Mouse (Mus musculus) urinary bladder, postnatal 10 days (tissue): Measurements from ENCODE around the gene Aebp2.
"Not testable (repeated sequence)": the region's sequence is repeated elsewhere in the genome, so short reads cannot be mapped to it uniquely, and the experiment has no call there.

Source experiments
- DNase-seq: peaks from one replicate; pipeline ENCODE4 v3.0.0; 2022; ENCODE audit warnings: low spot score

Gene Aebp2

GRCm38 (mm10) chr6:140655451-140655850 is 33.0 kb downstream of the Aebp2 start:
- DNase-seq = no peak

DNA sequence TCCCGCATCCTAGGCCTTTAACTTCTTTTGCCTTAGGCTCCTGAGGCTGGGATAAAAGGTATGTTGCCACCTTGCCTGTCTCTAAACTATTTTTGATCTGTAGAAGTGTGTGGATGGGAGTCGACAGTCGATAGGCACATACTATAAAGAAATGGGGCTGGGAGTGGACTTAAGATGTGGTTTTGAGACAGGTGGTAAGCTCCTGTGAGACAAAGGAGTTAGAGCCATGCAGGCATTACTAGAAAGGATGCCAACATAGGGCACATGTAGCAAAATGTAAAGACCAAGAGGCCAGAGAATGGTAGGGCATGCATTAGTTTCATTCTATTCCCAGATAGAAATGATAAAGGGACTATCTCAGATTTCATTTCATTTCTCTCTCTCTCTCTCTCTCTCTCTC is 34.5 kb downstream of the Aebp2 start:
- DNase-seq = no peak

GRCm38 (mm10) chr6:140657920-140658522 is 35.6 kb downstream of the Aebp2 start:
- DNase-seq = no peak

DNA sequence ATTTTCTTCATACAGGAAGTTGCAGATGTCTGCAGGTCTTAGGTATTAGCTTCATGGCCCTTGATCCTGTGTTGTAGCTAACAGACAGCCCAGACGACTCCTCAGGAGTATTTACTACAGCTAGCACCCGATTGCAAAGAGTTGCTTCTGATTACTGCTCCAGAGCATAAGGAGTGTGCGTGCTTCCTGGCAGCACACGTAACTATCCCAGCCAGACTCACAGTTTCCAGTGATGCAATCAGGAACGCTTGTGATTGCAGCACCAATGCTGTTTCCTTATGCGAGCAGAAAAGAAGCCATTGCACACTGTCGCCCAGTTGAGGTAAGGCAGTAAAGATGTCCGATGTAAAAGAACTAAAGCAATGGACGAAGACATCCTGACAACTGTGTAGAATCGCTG is 38.6 kb downstream of the Aebp2 start:
- DNase-seq = no peak

- no peak for DNase-seq
Observed at GRCm38 (mm10) chr6:140661777-140662176, 39.3 kb downstream of the Aebp2 start.

DNA sequence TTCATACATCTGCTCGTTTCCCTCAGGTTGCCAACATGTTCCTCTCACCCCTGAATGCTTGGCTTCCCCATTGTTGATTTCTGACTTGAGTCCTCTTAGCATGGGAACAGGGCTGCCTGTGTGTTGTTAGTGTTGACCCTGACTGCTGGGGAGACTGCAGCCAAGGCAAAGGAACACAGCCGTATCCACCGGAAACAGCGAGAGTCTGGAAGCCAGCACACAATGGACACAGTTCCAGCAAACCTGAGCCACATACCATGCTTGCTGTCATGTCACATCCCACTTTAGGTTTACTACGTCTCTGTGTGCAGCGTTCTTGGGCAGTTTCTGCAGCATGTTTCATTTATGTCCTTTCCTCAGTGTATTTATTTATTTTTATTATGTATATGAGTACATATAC is 39.8 kb downstream of the Aebp2 start:
- no peak for DNase-seq

DNA sequence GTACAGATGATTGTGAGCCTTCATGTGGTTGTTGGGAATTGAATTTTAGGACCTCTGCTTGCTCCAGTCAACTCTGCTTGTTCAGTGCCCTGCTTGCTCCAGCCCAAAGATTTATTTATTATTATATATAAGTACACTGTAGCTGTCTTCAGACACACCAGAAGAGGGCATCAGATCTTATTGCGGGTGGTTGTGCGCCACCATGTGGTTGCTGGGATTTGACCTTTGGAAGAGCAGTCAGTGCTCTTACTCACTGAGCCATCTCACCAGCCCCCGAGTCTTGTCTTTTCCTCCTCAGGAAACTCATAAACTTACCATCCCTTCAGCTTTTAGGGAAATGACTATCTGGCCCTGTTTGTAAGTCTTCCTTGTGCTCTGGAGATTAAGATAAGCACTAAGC is 40.2 kb downstream of the Aebp2 start:
- DNase-seq = not testable (repeated sequence)

DNA sequence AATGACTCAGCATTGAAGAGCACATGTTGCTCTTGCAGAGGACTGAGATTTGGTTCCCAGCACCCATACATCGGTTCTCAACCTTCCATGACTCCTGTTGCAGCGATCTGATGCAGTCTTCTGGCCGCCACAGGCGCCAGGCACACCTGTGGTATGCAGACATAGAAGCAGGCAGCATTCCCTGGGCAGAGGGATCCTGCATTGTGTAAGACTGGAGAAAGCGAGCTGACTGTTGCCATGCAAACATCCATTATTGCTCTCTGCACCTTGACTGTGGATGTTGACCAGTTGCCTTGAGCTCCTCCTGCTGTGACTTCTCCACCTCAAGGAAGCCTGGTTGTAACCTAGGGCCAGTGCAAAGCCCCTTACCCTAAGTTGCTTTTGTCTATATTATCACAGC is 42.1 kb downstream of the Aebp2 start:
- DNase-seq = no peak

DNA sequence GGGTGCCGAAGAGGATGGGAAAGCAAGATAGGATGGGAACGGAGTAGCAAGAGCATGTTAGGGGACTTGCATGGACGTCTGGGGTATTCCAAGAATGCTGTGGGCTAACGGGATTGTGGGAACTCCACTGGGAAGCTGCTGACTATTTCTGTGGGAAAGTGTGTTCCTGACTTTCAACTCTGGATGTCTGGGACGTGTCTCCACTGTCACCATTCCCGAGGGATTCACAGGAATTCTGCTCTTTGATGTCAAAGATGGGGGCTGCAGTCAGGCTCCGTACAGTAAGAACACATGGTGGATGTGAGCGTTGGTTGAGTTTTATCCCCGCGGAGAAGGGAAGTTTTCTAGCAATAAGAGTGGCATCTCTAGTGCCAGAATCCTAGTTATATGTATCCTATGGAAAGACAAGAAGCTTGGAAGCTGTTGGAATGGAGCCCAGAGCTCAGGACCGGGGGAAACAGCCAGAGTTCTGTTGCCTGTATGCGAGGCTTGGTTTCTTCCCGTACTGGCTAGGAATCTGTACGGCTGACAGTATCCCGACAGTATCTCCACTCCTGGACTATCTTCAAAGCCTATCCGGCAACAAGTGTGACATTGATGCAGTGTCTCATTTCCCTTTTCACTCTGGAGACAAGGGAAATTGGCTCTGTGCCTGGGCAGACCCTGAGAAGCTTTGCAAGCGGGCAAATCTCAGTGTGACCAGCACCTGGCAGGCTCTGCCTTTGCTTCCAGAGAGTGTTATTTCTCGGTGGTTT is 44.2 kb downstream of the Aebp2 start:
- no peak for DNase-seq

DNA sequence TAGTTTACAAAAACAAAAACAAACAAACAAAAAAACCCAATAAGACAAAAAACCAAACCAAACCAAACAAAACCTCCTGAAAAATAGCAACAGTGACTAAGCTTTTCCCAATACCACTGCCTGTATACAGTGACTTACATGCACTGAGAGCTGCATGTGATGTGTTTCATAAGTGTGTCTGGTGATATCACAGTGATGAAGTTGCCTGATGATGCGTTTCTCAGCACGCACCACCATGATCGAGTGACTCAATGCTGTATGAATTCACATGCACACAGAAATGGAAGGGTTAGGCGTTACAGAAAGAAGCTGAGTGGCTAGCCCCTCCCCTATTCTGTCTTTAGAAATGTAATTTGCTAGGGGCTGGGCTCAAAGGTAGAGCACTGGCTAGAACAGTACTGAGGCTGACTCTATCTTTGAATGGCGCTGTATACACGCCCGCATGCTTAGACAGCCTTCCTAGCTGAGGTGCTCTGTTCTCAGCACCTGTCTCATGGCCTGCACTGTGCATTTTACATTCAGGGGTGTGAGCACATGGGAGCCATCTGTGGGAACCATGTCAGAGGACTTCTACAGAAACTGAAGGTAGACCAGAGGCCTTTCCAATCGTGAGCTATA is 44.9 kb downstream of the Aebp2 start:
- no peak for DNase-seq

DNA sequence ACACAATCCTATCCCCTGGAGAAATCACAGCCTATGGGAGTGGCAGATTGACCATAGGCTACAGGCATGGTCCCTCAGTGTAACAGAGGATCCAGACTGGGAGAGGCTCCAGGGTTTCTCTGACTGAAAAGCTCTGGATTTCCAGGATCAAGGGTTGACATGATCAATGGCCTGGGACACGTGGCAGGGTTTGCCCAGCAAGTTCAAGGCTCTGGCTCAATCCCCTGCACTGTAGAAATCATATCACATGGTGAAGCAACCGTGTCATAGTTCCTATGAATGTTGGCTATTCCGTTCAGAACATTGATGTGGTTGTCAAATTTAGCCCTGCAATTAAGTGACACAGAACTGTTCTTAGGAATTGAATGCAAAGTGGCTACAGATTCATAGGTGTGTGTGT is 52.0 kb downstream of the Aebp2 start:
- no peak for DNase-seq

- no peak for DNase-seq
Observed at GRCm38 (mm10) chr6:140676094-140676493, 53.6 kb downstream of the Aebp2 start.

DNA sequence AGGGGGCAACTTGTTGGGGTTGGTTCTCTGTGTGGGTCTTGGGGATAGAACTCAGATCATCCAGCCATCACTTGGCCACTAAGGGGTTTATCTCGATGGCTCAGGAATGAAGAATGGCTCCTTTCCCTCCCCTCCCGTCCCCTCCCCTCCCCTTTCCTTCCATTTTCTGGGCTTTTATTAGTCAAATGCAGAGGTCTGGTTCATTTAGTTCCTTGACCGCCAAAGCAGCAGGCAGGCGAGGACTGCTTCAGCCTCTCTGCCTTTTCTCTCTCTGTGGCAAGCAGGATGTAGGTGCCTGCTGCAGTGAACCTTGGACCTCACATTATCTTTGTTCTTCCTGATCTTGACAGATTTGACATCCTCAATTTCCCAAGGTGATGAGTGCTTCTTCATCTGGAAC is 54.6 kb downstream of the Aebp2 start:
- DNase-seq = no peak

DNA sequence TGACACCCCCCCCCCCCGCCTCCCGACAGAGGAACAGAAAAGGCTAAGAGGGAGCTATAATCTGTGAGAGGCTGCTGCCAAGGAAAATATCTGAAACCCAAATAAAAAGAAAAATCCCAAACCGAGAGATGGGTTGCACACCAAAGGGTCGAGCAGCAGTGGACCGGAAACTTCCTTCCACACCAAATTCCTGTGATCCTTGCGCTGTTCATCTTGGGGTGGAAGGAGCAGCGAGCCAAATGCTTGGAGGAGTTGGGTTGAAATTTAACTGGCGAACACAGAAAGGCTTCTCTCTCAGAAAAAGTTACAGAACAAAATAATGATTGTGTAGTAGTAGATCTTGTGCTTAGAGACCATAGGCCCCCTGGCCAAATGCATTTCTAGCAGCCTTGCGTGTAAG is 55.5 kb downstream of the Aebp2 start:
- DNase-seq = no peak

DNA sequence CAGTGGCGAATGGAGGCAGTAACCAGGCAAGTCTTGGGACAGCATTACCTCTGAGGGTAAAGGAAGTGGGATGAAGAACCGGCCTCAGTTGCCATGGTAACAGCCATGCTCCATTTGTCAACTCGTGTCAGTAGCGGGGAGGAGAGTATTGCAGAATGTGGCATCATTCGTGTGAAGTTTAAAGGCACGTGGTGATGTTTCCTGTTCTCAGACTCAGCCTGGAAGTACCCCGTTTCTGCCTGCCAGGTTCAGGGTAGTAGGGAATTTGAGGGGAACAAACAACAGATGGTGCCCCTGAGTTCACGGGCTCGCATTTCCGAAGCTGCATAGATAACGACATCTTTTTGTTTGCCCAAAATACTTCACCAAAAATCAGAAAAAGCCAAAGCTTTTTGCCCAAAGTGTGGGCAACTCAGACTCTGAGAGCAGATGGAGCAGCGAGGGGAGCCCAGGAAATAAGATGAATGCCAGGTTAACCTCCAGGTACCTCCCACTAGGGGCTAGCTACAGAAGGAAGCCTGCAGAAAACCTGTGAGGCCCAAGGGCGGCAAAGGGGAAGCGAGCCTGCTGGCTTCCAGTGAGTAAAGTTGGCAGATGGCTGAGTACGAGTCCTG is 56.3 kb downstream of the Aebp2 start:
- no peak for DNase-seq

DNA sequence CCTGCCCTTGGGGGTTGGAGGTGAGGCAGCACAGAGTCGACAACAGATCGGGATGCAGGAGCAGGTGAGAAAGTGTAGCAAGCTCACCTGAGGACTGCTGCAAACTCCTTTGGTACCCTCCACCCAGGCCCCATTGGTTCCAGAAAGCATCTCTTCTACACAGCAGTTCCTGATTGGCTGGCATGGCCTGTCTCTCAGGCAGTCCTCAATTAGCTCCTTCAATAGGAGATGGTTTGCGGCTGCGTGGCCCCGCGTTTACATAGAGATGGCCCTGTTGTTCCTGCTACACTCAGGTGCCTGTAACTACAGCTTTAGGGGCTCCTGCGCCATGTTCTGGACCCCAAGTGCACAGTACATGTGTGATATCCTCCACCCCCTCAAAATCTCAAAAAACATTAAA is 58.2 kb downstream of the Aebp2 start:
- DNase-seq = no peak

DNA sequence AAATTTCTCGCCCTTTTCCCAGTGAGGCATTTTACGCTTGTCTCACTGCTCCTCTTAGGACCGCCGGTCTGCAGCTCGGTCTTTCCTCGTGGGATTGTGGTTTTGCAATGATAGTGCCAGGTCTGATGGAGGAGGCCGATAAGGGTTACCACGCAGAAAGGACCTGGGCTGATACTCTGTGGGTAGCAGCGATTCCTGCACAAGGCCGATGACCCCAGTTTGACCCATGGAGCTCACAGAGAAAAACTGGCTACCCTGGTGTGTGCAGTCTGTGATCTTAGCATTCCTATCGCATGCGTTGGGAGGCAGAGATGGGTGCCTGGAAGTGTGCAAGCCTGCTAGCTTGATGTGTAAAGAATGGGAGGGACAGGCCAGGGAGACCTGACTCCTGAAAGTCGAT is 60.4 kb downstream of the Aebp2 start:
- no peak for DNase-seq

DNA sequence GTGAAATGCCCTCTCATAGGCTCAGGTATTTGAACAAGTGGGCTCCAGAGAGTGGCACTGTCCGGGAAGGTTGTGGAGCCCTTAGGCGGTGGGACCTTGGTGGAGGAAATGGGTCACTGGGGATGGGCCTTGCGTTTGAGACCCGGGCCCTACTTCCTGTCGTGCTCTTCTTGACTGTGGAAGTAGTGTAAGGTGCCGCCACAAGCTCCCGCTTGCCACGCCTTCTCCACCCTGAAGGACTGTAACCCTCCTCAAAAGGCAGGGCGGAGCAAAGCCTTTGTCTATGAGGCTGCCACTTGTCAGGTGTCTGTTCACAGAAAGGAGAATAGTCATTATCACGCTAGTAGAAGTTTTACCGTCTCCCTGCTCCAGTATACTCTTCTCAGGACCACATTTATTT is 61.9 kb downstream of the Aebp2 start:
- DNase-seq = no peak

- no peak for DNase-seq
Observed at GRCm38 (mm10) chr6:140689617-140690404, 67.3 kb downstream of the Aebp2 start.

GRCm38 (mm10) chr6:140692160-140692559 is 69.7 kb downstream of the Aebp2 start:
- DNase-seq = no peak

DNA sequence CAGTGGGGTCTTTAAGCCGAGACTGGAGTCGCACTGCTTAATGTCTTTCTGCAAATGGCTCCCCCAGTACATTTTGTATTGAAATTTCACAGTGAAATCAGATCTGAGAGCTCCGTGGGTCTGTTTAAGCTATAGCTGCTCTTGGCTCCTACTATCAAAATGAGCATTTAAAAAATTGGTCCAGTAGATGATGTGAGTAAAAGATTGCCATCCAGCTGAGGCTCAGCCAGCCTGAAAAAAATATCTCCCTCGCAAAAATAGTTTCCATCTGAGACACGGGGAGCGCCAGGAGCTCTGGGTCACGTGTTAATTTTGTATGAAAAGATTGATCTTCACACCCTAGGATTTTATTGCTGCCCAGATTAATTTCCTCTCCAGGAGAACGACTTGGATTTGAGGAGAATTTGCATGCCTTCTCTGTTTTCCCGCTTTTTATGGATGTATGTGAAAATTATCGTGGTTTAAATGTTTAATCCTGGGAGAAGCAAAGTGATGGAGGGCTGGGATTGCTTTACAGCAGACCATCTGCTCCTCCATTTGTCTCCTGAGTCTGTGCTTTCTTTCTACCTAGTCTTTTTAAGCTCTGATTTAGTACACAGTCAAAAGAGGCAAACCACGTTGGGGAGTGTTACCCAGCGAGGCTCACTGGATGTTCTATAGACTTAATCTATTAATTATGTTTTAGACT is 73.9 kb downstream of the Aebp2 start:
- no peak for DNase-seq

DNA sequence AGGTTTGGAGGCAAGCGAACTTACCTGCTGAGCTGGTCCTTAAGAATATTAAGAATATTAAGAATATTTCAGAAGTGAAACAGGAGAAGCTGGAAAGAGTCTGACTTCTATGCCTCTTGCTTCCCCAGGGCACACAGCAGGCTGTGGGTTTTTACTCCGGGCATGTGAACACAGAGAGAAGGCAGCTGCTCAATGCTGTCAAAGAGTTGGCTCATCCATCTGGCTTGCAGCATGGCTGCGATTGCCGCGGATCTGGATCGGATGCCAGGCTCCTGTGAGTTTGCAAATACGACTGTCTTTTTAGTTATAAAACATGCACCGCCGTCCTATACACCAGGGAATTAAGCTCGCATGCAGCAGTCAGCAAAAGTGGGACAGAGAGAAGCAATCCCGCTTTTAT is 75.5 kb downstream of the Aebp2 start:
- DNase-seq = no peak
